Mouse (Mus musculus): ENCODE results near the gene Gm9857. TPM values are rescaled to one million over a fixed set of nuclear protein-coding genes. Genes with fewer than 3 reads are reported as not detected.

Gene Gm9857
- total RNA-seq, 1 experiment from 2014 or later, result not detected

- ATAC-seq (replicated peaks in 1 of 2; ENCODE audit: insufficient read depth in 1 of 2, low FRiP score in 2 of 2, low TSS enrichment in 1 of 2, low read depth in 1 of 2, poor library complexity in 2 of 2, severe bottlenecking in 2 of 2), result no peak
Measured at GRCm38 (mm10) chr3:108939573-108939972, 672 bp downstream of the Gm9857 start, which contains the start of gene Henmt1. Gene Henmt1 (plus strand): TSS chr3:108939873.

DNA sequence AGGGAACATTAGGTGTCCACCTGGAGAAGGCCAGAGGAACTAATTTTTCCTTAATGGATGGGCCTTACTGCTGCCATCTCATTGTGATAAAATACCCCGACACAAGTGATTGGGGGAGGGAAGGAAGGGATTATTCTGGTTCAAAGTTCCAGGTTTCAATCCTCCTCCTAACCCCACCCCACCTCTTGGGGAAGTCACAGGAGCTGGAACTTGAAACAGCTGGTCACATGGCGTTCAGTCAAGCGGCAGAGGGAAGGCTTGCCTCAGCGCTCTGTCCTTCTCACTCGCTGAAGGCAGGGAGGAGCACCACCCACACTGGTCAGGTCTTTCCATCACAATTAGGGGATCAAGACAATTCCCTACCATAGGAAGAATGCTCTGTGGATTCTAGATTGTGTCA lies 1.6 kb downstream of the Gm9857 start:
- ATAC-seq (replicated peaks in 1 of 2; ENCODE audit: insufficient read depth in 1 of 2, low FRiP score in 2 of 2, low TSS enrichment in 1 of 2, low read depth in 1 of 2, poor library complexity in 2 of 2, severe bottlenecking in 2 of 2), result no peak

DNA sequence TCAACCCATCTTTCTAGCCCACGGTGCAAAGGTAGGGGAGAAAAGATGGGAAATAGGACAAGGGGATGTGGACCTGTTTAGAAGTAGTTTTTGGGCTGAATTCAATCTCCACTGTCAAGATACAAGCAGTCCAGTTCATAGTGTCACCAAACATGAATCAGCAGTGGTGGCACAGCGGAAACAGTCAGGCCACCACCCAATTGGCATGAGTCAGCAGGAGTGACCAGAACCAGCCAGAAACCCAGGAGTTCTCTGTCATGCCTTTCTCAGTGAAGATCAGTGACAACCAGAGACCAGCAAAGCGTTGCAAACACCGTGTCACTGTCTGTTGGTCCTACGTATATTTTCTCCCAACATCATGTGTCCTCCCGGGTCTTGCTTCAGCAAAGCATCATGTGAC lies 6.7 kb downstream of the Gm9857 start:
- no peak for ATAC-seq (replicated peaks in 1 of 2; ENCODE audit: insufficient read depth in 1 of 2, low FRiP score in 2 of 2, low TSS enrichment in 1 of 2, low read depth in 1 of 2, poor library complexity in 2 of 2, severe bottlenecking in 2 of 2)

- no peak for ATAC-seq (replicated peaks in 1 of 2; ENCODE audit: insufficient read depth in 1 of 2, low FRiP score in 2 of 2, low TSS enrichment in 1 of 2, low read depth in 1 of 2, poor library complexity in 2 of 2, severe bottlenecking in 2 of 2)
Measured at GRCm38 (mm10) chr3:108926308-108926707, 13.9 kb downstream of the Gm9857 start.

- no peak for ATAC-seq (replicated peaks in 1 of 2; ENCODE audit: insufficient read depth in 1 of 2, low FRiP score in 2 of 2, low TSS enrichment in 1 of 2, low read depth in 1 of 2, poor library complexity in 2 of 2, severe bottlenecking in 2 of 2)
Measured at GRCm38 (mm10) chr3:108925677-108926076, 14.6 kb downstream of the Gm9857 start.

DNA sequence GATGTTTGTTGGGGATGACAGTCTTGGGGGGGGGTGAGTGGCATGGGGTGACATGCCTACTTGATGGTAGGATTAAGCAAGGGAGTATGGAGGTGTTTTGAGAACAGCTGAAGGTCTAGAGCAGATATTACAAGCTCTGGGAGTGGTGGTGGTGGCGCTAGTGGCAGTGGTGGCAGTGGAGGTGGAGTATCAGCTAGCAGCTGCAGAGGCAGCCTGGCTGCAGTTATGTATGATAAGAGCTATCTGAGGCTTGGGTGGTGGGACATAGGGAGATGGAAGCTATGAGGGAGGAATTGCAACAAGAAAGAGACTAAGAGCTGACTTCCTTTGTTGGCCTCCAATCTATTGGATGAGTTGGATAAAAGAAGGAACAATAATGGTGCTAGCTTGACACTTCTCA lies 18.4 kb downstream of the Gm9857 start:
- ATAC-seq (replicated peaks in 1 of 2; ENCODE audit: insufficient read depth in 1 of 2, low FRiP score in 2 of 2, low TSS enrichment in 1 of 2, low read depth in 1 of 2, poor library complexity in 2 of 2, severe bottlenecking in 2 of 2), result no peak

DNA sequence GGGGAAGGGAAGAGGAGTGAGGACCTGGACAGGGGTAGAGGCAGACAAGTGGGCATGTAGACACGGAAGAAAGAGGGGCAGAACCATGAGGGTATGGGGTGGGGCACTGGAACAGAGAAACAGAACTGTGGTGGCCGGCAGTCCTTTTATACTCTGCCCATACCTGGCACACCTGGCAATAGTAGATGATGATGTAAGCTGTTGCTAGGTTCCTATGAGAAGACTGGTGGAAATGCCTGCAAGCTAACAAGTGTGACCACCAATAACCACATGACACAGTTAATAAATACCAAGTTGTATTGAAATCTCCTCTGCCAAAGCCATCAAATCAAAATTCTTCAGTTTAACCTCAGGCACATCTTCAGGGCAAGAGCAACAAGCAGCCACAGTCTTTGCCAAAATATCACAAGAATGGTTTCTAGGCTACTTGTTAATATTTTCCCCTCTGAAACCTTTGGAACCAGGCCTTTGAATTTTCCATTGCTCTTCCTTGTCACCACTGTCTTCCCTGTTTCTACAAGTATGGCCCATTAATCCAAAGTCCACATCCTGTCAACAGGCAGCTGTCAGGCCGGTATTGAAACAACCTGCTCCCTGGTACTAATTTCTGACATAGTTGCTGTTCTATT lies 19.7 kb downstream of the Gm9857 start:
- no peak for ATAC-seq (replicated peaks in 1 of 2; ENCODE audit: insufficient read depth in 1 of 2, low FRiP score in 2 of 2, low TSS enrichment in 1 of 2, low read depth in 1 of 2, poor library complexity in 2 of 2, severe bottlenecking in 2 of 2)

GRCm38 (mm10) chr3:108918852-108919251 lies 21.4 kb downstream of the Gm9857 start:
- no peak for ATAC-seq (replicated peaks in 1 of 2; ENCODE audit: insufficient read depth in 1 of 2, low FRiP score in 2 of 2, low TSS enrichment in 1 of 2, low read depth in 1 of 2, poor library complexity in 2 of 2, severe bottlenecking in 2 of 2)

DNA sequence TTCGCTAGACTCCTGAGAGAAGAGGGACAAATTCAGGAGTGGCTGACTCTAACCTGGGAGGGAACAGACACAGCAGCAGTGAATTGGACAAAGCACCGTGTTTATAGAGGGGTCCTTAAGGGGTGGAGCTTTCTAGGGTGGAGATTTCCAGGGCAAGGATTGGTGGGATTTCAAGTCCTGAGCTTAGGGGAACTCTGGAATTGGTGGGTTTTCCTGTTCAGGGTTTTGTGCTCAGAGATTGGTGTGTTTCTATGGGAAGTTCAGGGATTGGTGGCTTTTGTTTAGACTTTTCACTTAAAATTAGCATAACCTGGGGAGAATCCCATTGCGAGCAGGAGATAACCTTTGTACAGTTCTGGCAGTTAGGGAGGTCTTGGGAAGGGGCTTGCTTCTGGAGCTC lies 22.3 kb downstream of the Gm9857 start:
- ATAC-seq (replicated peaks in 1 of 2; ENCODE audit: insufficient read depth in 1 of 2, low FRiP score in 2 of 2, low TSS enrichment in 1 of 2, low read depth in 1 of 2, poor library complexity in 2 of 2, severe bottlenecking in 2 of 2), result no peak

GRCm38 (mm10) chr3:108916857-108917256 lies 23.4 kb downstream of the Gm9857 start:
- no peak for ATAC-seq (replicated peaks in 1 of 2; ENCODE audit: insufficient read depth in 1 of 2, low FRiP score in 2 of 2, low TSS enrichment in 1 of 2, low read depth in 1 of 2, poor library complexity in 2 of 2, severe bottlenecking in 2 of 2)

DNA sequence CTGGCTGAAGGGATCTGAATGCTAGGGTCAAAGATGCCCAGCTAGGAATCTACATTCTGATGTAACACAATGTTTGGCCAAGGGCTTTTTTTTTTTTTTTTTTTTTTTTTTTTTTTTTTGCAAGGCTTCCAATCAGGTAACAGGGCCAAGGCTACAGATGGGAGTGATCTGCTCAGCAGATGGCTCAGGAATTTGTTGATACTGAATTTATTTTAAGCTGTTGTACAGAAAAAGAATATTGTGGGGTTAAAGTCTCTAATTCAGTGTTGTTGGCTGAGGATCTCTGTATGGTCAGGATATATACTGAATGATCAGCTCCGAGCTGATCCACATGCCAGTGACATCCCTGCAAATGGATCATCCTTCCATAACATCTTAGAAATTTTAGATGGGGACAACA lies 24.2 kb downstream of the Gm9857 start:
- no peak for ATAC-seq (replicated peaks in 1 of 2; ENCODE audit: insufficient read depth in 1 of 2, low FRiP score in 2 of 2, low TSS enrichment in 1 of 2, low read depth in 1 of 2, poor library complexity in 2 of 2, severe bottlenecking in 2 of 2)

- ATAC-seq (replicated peaks in 1 of 2; ENCODE audit: insufficient read depth in 1 of 2, low FRiP score in 2 of 2, low TSS enrichment in 1 of 2, low read depth in 1 of 2, poor library complexity in 2 of 2, severe bottlenecking in 2 of 2), result peak; percentile 93 to 95
Measured at GRCm38 (mm10) chr3:108911548-108912413, 28.5 kb downstream of the Gm9857 start, which contains the start of gene Prpf38b. Gene Prpf38b (minus strand): TSS chr3:108911727.

GRCm38 (mm10) chr3:108911081-108911547 lies 29.1 kb downstream of the Gm9857 start:
- ATAC-seq (replicated peaks in 1 of 2; ENCODE audit: insufficient read depth in 1 of 2, low FRiP score in 2 of 2, low TSS enrichment in 1 of 2, low read depth in 1 of 2, poor library complexity in 2 of 2, severe bottlenecking in 2 of 2), result peak; percentile 53 to 70

- no peak for ATAC-seq (replicated peaks in 1 of 2; ENCODE audit: insufficient read depth in 1 of 2, low FRiP score in 2 of 2, low TSS enrichment in 1 of 2, low read depth in 1 of 2, poor library complexity in 2 of 2, severe bottlenecking in 2 of 2)
Measured at GRCm38 (mm10) chr3:108910303-108911080, 29.8 kb downstream of the Gm9857 start.

DNA sequence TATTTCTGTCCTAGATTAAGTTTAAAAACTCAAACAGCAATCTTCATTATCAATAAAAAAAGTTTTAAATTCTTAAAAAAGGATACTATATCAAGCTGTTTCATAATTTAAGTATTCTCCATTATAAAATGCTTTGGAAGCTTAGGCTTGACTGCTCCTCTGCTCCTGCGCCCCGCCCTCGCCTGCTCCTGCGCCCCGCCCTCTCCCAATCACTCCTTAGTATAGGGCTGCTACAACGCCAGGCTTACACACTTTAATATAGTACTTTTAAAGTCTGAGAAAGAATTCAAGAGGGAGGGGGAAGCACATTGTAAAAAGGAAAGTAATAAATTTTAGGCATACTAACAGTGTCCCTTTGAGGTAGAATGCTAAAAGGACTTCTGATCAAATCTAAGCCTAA lies 37.3 kb downstream of the Gm9857 start:
- ATAC-seq (replicated peaks in 1 of 2; ENCODE audit: insufficient read depth in 1 of 2, low FRiP score in 2 of 2, low TSS enrichment in 1 of 2, low read depth in 1 of 2, poor library complexity in 2 of 2, severe bottlenecking in 2 of 2), result no peak

DNA sequence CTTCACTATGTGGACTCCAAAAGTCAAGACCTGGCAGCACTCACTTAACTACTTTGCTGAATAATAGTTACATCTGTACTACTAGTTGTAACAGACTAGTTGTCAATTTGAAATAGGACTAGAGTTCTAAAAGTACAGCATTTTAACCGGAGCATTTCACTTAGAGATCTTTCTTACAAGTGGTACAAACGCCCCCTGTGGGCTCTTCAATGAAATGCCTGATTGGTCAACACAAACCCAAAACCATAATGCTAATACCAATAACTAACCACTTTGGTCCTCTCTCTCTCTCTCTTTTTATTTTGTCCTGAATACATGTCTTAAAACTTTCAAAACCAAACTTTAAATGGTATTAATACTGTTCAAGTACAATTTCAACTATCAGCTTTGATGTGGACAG lies 38.2 kb downstream of the Gm9857 start:
- no peak for ATAC-seq (replicated peaks in 1 of 2; ENCODE audit: insufficient read depth in 1 of 2, low FRiP score in 2 of 2, low TSS enrichment in 1 of 2, low read depth in 1 of 2, poor library complexity in 2 of 2, severe bottlenecking in 2 of 2)

GRCm38 (mm10) chr3:108900681-108901080 lies 39.6 kb downstream of the Gm9857 start:
- ATAC-seq (replicated peaks in 1 of 2; ENCODE audit: insufficient read depth in 1 of 2, low FRiP score in 2 of 2, low TSS enrichment in 1 of 2, low read depth in 1 of 2, poor library complexity in 2 of 2, severe bottlenecking in 2 of 2), result no peak

GRCm38 (mm10) chr3:108900147-108900546 lies 40.1 kb downstream of the Gm9857 start:
- ATAC-seq (replicated peaks in 1 of 2; ENCODE audit: insufficient read depth in 1 of 2, low FRiP score in 2 of 2, low TSS enrichment in 1 of 2, low read depth in 1 of 2, poor library complexity in 2 of 2, severe bottlenecking in 2 of 2), result peak; percentile 86 to 93
